Mouse (Mus musculus) CD4-positive, CD25-positive, alpha-beta regulatory T cell, adult 4 months (primary cell): ENCODE measurements around the gene Ak2. TPM values are rescaled to one million over a fixed set of nuclear protein-coding genes. Genes with fewer than 3 reads are reported as not detected.

ENCODE experiments used
- ATAC-seq: one replicate; pipeline ENCODE4 v1.8.0; 2017
- polyA plus RNA-seq, 2 experiments: library from polyadenylated mRNA; unstranded; fragments of 100-300 nt; shearing (Covaris generic); gene quantifications; one replicate each; pipeline ENCODE4 v1.2.1; 2017

The Ak2 gene
- polyA plus RNA-seq = 100 to 1,000 TPM in 1 of 2 experiments, 10 to 100 TPM in 1; 74.6 to 113 TPM

DNA sequence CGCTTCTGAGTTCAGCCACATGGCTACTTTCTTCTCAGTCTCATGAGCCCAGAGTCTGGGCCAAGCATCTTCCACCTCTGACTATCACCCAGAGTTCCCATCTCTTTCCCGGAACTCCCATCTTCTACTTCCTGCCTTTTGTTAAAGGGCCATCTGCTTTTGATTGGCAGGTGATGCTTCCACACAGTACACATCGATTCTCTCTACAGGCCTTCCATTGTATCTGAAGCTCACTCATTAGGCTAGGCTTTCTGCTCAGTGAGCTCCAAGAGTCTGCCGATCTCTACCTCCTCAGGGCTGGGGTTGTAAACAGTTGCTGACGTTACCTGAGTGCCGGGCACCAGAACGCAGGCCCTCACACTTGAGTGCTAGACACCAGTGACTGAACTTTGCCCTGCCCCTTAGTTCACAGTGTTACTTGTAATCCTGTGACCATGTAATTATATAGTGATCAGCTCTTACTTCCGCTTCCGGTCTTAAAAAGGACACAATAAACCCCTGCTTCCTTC is at the start of gene Ak2:
Ak2 (plus strand) TSS at position 459 of the 509 bp plus-strand sequence.
- no peak for ATAC-seq

DNA sequence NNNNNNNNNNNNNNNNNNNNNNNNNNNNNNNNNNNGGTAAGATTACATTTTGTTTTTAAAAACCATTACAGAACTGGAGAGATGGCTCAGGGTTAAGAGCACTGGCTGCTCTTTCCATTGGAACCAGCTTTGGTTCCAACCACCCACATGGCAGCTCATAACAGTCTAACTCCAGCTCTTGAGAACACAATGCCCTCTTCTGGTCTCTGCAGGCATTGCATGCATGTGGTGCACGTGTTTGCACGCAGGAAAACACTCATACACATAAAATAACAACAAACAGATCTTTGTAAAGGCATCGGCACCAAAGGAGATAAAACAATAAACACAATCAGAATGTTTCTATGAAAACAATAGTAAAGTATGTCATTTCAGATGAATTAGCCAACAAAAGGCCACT is 49.4 kb upstream of the Ak2 start:
- no peak for ATAC-seq

DNA sequence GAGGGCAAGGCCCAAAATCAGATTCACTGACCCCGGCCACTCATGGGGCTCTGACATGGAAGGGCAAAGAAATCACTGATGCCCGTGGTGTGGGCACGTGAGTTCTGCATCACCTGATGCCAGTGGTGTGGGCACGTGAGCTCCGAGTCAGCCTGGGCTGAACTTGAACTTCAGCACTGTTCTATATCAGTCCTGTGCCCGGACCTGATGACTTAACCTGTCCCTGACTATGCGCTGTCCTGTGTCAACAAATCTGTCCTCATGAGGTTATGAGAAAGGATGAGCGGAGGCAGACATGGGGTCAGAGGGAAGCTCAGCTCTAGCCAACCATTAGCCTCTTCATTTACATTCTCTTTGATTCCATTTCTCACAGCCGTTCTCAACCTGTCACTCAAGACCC is 45.0 kb upstream of the Ak2 start:
- ATAC-seq = no peak

DNA sequence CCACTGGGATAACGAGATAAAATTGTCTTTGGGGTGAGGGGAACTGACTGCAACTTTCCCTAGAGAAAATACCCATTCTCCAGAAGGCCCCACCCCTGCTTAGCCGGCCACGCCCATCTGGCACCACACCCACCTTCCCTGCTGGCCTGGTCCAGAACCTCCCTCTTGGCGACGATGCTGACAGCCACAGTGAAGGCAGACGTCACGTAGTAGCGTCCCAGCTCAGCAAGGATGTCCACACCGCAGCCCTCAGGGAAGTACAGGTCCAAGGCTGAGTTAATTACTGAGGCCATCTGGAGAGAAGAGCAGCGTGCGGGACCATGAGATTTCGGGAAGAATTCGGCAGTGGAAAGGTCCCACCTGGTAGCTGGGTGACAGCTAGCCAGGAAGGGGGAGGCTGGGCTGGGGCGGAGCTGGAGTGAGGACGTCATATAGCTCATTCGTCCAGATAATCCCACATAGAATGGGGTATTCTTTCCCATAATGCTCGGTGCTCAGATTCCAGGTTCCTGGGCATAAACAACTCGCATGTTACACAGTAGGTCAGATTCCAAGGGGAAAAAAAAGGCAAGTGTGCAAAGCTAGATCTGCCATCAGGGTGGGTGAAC is 44.3 kb upstream of the Ak2 start:
- ATAC-seq = no peak

DNA sequence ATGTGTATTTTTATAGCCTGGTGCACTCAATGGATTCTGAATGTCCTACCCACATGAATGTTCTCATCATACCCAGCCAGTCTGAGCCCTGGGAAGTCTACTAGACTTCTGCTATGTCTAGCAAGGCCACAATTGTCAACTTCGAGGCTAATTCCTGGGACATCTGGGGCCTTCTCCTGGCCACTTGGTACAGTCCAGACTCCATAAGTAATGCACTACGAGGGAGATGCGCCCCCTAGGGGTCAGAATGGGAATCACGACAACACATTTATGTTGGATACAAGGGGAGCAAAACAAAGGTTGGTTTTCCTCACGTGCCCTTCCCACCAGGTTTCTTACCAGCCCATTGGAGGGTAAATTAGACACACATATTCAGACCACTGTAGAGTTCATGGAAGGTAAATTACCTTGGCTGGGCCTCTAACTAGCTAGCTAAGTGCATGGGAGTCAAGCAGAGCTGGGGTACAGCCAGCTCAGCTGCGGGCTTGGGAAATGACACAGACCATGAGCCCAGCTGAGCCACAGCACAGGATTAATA is 43.6 kb upstream of the Ak2 start:
- ATAC-seq = no peak

DNA sequence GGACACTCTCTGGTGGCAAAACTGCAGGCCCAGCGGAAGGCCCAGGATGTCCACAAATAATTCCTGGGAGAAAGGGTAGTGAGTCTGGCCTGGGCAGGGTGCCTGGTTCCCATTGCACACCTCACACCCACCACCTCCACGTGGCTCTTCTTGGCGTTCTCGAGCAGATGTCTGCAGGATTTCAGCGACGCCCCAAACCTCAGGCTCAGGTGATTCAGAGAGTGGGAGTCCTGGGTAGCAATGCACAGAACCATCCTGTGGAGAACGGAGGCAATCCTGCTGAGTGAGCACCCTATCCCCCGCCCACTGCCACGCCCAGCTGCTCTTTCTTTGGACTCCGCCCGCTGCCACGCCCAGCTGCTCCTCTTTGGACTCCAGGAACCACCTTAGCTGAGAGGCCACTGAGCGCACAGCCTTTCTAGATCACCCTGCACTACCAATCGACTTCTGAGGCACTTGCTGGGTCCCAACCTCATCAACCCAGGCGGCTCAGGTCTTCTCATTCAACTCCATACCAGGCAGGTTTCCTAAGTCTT is 42.2 kb upstream of the Ak2 start:
- no peak for ATAC-seq

DNA sequence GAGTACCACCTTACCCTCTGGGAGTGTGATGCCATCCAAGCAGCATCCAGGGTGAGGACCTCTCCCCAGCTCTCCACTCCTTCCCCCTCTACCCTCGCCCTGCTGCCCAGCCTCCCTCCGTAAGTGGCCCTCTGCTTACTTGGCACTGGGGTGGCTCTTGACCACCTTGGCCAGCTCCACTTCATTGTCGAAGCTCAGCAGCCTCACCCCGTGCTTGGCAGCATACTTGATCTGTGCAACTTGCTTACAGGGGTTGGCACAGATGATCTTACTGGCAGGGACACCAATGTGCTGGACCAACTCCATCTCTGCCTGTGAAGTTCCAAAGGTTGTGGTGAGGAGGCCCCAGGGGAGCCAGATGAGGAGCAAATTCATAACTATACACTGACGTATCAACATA is 41.3 kb upstream of the Ak2 start:
- no peak for ATAC-seq

DNA sequence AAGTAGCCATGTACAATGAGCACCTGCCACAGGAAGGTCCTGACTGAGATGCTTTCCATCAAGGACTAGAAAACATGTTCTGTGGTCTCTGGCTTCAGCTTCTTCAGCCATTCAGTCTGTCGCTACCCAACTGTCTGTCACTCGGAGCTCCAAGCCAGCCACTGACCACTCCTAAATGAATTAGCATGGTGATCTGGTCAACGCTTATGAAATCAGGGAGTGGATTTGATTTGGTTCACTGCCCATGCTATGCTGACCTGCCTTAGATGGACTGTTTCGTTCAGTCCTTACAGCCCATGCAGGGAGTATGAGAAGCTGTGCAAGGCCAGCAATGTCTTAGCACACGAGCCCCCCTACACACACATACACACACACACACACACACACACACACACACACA is 37.9 kb upstream of the Ak2 start:
- no peak for ATAC-seq

DNA sequence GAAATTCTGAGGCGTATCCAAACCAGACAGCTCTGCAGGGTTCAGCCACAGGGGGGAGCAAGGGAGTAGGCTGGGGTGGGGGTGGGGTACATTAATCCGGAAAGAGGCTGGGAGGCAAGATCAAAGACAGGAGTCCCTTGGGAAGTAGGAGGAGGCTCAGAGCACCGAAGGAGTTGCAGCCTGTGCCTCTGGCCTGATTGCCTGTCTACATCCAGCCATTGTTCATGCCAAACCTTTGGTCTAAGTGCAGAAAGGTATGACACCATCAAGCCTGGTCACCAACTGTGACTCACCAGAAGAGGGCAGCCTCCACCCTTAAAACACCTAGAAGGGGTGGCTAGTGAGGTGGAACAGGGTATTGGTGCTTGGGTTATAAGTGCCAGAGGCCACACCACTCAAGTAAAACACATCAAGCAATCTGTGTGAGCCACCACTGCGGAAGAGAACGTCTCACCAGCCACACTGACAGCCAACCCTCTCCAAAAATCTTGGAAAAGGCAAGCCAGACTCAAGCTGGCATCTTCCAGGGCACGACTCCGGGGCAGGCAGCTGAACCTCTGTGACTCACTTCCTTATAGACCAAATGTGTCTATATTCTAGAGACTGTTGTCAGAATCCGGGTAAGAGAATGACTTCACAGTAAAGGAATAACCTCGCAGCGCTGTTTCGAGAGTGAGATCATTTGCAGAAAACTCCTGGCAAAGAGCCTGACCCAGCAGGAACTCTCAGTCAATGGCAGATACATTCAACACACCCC is 34.4 kb upstream of the Ak2 start:
- ATAC-seq = no peak

DNA sequence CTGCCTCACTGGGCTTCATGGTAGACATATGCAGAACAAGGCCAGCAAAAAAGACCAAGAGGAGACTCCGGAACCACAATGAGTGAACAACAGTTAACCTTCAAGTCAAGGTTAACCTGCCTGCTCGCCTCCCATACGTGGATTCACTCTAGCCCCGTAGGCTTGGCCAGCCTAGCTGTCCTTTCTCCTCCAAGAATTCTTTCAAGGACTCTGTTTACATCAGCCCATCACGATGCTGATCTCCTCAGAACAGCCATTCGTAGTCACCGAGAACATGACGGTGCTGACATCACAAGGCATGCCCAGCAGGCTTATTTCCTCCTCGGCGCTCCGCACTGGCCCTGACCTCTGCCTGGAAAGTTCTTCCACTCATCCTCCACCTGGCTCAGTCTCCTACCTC is 33.6 kb upstream of the Ak2 start:
- no peak for ATAC-seq

DNA sequence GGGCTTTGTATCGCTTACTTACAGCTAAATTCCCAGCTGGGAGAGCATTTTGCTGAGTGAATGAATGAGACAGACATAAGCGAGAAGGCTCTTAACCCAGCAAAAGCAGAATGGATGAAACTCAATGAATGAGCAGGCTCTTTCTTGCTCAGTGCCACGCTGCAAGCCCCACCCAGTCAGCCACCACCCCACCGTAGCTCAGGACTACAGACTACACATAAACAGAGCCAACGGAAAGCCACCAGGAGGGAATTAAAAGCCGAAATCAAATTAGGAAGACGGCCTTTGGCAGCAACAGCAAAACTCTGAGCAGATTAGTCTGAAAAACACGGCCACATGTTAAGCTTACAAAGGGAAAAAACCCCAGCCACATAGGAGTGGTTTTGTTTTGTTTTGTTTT is 32.9 kb upstream of the Ak2 start:
- no peak for ATAC-seq

DNA sequence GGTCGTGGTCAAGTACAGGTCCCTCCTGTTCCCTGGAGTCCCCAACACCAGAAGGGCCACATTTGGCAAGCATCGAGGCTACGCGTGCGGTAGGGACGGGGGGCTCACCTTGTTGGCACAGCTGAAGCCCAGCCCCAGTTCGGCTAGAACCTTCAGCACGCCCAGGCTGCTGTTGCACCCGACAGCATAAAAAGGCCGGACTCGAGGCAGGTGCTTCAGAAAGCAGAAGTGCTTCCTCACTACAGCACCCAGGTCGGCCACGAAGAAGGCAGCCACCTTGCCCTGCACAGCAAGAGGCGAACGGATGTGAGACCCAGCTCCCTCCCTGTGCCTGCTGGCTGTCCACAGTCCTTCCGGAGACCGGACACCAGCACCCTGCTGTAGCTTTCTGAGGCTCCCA is 32.1 kb upstream of the Ak2 start:
- no peak for ATAC-seq

DNA sequence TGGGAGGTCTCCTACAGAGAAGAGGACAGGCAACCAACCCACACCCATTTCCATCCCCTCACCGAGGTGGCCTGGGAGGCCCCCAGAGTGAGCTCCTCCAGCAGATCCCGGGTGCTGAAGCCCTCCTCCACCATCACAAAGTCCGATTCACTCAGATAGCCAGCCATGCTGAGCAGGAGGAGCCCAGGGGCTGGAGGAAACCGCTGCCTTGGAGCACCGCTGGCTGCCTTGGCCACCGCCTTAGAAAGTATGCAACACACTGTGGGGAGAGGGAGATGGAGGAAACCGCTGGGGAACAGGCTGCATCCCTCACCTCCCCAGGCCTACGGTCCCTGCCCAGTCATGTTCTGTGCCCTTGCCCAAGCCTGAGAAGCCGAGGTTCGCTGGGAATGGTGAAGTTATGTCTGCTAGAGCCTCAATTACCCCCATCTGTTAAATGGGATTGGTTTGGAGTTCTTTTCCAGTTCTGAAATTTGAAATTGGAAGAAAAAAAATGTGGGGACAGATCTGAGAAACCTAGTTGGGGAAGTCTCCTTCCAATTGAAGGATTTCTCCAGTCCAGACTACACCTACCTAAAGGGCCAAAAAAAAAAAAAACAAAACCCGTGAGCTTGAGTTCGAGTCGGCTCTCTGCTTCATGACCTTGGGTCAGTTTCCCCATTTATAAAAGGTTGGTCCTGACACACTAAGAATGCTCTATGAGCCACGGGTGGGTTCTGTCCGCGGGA is 30.3 kb upstream of the Ak2 start:
- ATAC-seq = no peak

DNA sequence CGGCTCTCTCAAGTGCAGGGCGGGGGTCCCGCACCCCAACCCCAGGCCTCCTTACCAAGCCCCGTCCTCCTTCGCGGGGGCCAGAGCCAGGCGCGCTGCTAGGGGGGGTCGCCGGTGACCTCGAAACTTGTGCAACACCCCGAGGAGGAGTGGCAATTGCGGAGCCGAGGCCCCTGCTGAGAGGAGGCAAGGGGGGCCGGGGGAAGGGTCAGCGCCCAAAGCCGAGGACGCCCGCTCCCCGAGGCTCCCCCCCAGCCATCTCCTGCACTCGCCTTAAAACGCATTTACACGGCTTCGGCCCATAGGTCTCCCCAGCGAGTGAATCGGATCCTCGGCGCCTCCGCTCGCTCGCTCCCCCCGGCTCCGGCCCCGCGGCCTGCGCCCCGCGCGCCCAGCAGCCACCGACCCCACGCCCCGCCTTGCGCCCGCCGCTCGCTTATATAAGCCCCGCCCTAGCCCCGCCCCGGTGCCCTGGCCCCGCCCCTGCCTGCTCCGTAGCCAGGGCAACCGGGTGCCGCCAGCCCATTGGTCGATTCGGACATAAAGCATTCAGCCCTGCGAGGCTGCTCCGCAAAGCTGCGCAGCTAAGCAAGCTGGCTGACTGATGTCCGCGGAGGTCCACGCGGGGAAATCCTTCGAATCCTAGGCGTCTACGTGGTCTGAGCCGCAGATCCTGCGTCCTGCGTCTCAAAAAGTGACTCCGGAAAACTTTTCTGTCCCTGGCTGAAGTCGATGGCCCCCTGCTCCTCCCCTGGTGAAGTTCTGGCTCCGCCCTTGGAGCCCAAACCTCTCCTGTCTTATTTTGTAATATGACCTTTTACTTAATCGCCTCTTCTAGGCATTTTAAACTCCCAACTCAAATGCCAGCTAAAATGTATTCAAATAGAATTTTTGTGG is 29.5 kb upstream of the Ak2 start, which contains the start of gene Azin2:
Azin2 (minus strand) TSS at position 414 of the 897 bp plus-strand sequence.
- peak; percentile 96 for ATAC-seq

DNA sequence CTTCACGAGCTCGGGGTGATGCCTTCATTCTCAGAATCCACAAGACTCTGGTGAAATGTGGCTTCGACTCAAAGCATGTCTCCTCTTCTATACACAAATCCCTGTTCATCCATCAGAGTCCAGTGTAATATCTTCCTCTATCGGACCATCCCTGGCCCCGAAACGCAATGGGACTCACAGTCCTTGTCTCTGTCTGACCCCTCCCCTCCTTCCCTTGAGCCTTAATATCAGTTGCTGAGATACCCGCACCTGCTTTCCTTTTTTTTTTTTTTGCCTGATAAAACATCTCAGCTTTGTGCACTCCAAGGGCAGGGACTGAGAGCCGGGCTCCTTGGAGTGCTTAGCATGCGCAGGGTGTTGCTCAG is 28.9 kb upstream of the Ak2 start:
- ATAC-seq = no peak

DNA sequence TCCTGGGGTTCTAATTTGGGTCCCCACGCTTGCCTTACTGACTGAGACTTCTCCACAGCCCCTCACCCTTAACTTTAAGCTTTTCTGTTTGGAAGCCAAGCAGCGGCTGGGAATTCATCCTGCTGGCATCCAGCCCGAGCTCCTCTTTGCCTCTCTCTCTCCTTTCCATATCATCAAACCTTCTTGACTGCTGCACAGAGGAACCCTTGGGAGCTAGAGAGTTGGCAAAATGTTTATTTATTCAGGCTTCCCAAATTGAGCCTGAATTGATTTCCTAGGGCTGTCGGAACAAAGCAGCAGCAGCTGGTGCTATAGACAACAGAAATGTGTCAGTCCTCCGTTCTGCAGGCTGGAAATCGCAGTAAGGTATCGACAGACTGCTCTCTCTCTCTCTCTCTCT is 25.0 kb upstream of the Ak2 start:
- ATAC-seq = no peak

DNA sequence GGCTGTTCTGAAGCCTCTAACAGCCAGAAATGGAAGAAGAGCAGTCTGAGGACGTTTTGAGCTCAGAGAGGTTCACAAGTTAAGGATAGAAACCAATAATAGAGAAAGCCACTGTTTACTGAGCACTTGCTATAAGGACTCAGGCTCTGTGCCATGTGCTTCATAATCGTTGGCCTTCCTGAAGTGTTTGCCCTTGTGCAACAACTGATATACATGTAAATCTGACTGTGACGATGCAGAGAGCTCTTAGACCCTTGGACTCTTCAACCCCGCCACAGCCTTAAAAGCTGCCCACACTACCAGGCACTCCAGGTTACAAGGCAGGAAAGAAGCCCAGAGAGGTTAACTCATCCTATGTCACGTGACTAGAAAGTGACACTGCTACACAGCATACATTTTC is 22.7 kb upstream of the Ak2 start:
- no peak for ATAC-seq

DNA sequence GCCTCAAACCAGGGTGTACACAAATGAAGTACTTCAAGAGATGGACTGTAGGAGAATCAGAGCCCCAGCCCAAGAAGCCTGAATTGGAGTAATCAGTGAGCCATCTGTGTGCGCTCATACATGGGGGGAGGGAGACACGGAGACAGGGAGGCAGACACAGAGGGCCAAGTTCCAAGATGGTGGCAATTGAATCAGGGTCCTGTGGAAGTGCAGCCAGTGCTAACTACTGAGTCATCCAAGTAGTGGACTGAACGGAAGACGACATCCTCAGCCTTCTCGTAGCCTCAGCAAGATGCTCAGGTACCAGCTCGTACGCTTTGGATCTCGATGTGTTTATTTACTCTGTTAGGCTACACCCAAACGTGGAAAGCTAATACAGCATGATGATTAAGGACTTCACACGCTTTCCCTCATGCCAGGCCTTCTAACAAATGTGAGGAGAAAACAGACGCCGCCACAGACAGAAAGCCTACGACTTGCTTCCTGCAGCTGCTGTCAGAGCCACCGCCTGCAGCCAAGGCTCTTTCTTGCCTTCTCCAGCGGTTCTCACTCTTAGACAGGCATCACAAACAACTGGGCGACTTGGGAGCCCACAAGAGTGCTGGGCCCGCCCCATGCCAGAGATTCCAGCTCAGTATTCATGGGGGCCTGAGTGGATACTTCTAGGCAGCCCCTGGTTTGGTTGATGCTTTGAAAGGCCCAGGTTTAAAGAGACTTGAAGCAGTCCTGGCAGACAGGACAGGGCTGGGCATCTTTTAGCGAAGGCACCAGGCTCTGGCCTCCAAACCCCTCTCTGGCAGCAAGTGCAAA is 21.9 kb upstream of the Ak2 start:
- ATAC-seq = no peak

DNA sequence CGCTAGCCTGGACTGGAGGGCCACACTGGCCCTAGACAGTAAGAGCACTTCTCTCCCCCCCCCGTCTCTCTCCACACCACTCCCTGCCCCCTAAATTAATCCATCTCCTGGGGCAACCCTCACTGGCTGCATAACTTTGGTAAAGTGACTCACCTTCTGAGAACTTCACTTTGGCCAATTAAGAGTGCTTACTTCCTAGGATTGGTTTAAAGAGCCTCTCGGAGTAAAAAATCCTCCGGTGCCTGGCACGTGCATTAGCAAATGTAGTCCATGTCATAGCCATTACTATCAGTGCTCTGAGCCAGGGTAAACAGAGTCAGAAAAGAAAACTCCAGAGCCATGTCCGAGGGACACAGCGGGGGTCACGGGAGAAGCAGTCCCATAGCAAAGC is 21.3 kb upstream of the Ak2 start:
- no peak for ATAC-seq

DNA sequence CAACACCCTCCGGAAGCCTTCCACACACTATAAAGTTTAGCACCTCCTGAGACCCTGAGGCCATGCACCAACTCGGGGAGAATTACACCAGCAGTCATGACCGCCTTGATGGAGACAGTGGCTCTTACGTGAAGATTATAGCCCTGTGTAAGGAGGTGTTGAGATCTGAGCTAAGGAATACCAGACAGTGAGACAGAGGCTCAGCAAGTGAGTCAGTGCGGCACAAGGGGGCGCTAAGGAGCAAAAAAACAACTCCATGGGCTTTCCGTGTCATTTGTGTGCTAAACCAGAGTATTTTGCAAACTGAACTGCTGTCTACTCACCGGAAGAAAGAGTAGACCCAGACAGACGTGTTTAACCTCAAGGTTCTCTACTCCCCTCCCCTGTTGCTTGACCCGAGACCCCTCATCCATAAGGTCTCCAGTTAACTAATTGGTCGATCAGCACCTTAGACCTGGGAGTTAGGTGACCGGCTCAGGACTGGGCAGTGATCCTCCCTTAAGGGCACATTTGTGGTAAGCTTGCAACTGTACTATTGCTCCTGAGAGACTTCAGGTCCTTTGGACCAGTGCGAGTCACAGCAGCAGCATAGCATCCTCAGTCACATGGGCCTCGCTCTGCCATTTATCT is 20.6 kb upstream of the Ak2 start:
- peak; percentile 85 for ATAC-seq

DNA sequence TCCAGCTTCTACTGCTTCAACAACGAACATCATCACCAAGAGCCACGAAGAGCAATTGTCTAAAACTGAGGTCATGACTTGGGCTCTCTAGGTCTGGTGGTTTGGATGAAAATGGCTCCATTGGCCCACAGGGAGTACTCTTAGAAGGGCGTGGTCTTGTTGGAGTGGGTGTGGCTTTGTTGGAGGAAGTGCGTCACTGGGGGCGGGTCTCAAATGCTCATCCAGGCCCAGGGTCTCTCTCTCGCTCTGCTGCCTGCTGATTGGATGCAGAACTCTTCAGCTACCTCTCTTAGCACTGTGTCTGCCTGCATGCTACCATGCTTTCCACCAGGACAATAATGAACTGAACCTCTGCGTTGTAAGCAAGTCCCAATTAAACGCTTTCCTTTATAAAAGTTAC is 17.1 kb upstream of the Ak2 start:
- ATAC-seq = no peak
